Mouse (Mus musculus): ENCODE results near the gene Ppp1r14b.

DNA sequence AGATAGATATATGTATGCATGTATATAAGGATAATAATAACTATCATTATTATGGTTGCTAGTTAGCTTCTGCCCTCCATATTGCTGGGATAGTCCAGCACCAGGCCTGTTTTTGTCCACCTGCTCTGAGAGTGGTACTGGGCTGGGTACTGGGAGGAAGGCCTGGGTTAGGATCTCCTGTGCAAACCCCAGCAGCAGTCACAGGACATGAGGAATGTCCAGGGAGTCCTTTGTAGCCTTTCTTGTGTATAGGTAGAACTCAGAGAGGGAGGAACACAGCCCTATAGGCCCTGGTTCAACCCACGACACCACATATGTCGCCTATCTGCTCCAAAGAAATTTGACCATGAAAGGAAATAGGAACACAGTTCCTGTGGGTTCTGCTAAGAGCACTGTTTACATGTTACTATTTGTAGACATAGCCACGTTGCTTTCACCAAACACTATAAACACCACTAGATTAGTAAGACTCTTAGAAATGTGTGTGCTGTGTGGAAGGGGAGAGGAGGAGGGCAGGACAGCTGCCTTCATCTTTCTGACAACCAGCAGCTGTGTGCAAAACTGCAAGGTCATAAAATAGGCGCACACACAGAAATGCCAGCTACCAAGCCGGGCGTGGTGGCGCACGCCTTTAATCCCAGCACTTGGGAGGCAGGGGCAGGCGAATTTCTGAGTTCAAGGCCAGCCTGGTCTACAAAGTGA, 32.3 kb downstream of the Ppp1r14b start:
- TF ChIP-seq POLR2A (IDR thresholded peaks at IDR 0.05; ENCODE audit: insufficient read depth, low read length) = no peak
- TF ChIP-seq EP300 (IDR thresholded peaks at IDR 0.05; ENCODE audit: insufficient read depth, low read depth, low read length) = no peak
- no peak for TF ChIP-seq CTCF (IDR thresholded peaks at IDR 0.05; ENCODE audit: low read depth, low read length)

All from ES-Bruce4 (cell line).